Mouse (Mus musculus): ENCODE measurements around the gene Rps15a.

The Rps15a gene

GRCm38 (mm10) chr7:118122235-118122634, 6.2 kb upstream of the Rps15a start:
- DNase-seq (ENCODE audit: low read depth, low spot score) = no peak
- H3K27me3 ChIP-seq (ENCODE audit: control insufficient read depth, insufficient read depth, low read length, poor library complexity, severe bottlenecking) = no peaks in the 10 kb centered on the region
- peaks cover 4% of the 10 kb centered on the region for H3K36me3 ChIP-seq (ENCODE audit: control insufficient read depth, insufficient read depth, low read length, poor library complexity, severe bottlenecking)

- H3K27me3 ChIP-seq (ENCODE audit: control insufficient read depth, insufficient read depth, low read length, poor library complexity, severe bottlenecking) = no peaks in the 10 kb centered on the region
- no peak for DNase-seq (ENCODE audit: low read depth, low spot score)
- peaks cover 2% of the 10 kb centered on the region for H3K36me3 ChIP-seq (ENCODE audit: control insufficient read depth, insufficient read depth, low read length, poor library complexity, severe bottlenecking)
Measured at GRCm38 (mm10) chr7:118120654-118121053, 4.7 kb upstream of the Rps15a start.

GRCm38 (mm10) chr7:118119946-118120345, 4.0 kb upstream of the Rps15a start:
- H3K27me3 ChIP-seq (ENCODE audit: control insufficient read depth, insufficient read depth, low read length, poor library complexity, severe bottlenecking) = no peaks in the 10 kb centered on the region

GRCm38 (mm10) chr7:118119142-118119541, 3.2 kb upstream of the Rps15a start:
- no peak for DNase-seq (ENCODE audit: low read depth, low spot score)
- H3K27me3 ChIP-seq (ENCODE audit: control insufficient read depth, insufficient read depth, low read length, poor library complexity, severe bottlenecking) = no peaks in the 10 kb centered on the region
- peaks cover 2% of the 10 kb centered on the region for H3K36me3 ChIP-seq (ENCODE audit: control insufficient read depth, insufficient read depth, low read length, poor library complexity, severe bottlenecking)

More at GRCm38 (mm10) chr7:118119946-118120345, 4.0 kb upstream of the Rps15a start:
- peak; percentile 83 for DNase-seq (ENCODE audit: low read depth, low spot score)
- H3K36me3 ChIP-seq (ENCODE audit: control insufficient read depth, insufficient read depth, low read length, poor library complexity, severe bottlenecking) = peaks cover 2% of the 10 kb centered on the region

- Histone ChIP-seq H3K36me3 (ENCODE audit: control insufficient read depth, insufficient read depth, low read length, poor library complexity, severe bottlenecking) (peaks cover 4% of the 10 kb centered on the region), H3K27me3 (ENCODE audit: control insufficient read depth, insufficient read depth, low read length, poor library complexity, severe bottlenecking) (no peaks in the 10 kb centered on the region)
- no peak for DNase-seq (ENCODE audit: low read depth, low spot score)
Measured at GRCm38 (mm10) chr7:118118426-118118825, 2.4 kb upstream of the Rps15a start.

DNA sequence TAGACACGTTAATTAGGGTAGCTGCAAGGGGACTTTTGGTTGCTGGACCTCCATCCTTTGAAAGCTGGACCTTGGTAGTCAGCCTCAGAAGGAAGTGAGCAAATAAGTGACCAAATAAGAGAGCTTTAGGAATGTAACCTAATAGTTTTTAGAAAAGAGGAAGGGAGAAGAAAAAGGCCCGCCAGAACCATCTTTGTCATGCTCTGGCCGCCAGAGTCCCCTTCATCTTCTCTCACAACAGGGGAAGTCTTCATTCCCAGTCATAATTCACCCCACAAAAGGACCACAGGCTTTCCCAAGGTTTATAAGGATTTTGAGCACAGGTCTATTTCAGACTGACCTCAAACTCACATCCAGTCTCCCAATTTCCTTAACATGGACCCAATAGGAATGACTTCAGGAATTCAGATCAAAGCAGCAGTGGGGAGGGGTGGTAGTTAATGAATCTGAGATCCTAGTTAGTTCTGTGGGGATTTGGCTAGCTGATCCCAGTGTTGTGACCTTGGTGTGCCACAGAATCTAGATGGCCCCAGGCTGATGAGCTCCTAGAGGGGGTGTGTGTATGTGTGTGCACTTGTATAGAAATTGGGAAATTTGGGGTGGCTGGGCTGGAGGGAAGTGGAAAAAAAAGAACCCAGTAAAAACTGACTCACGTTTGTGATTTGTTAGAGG, 1.7 kb upstream of the Rps15a start:
- peaks cover 3% of the 10 kb centered on the region for H3K36me3 ChIP-seq (ENCODE audit: control insufficient read depth, insufficient read depth, low read length, poor library complexity, severe bottlenecking)
- no peaks in the 10 kb centered on the region for H3K27me3 ChIP-seq (ENCODE audit: control insufficient read depth, insufficient read depth, low read length, poor library complexity, severe bottlenecking)
- DNase-seq (ENCODE audit: low read depth, low spot score) = peak; percentile 27

DNA sequence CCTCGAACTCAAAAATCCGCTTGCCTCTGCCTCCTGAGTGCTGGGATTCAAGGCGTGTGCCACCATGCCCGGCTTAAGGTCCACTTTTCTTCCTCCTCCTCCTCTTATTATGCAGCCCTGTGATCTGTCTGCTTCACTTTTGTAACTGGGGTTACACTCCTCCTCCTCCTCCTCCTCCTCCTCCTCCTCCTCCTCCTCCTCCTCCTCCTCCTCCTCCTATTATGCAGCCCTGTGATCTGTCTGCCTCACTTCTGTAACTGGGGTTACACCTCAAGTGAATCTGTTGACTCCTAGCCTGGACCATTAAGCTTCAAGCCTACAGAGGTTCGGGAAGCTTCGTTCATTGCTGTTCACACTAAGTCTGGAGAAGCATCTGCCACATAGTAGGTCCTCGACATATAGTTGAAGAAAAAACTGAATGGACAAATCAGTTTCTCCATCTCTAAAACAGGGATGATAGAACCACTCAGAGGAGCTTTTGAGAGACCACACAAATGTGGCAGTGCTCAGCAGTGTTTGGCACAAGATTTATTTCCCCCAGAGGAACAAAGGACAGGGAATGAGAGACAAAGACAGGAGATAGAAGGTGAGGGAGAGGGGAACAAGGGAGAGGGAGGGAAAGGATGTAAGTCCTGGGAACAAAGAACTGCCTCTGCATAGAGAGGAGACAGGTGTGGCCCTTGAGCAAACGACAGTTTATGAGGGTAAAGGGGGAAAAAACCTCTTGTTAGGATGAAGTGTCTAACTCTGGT, 975 bp upstream of the Rps15a start:
- no peaks in the 10 kb centered on the region for H3K27me3 ChIP-seq (ENCODE audit: control insufficient read depth, insufficient read depth, low read length, poor library complexity, severe bottlenecking)
- peaks cover 2% of the 10 kb centered on the region for H3K36me3 ChIP-seq (ENCODE audit: control insufficient read depth, insufficient read depth, low read length, poor library complexity, severe bottlenecking)
- no peak for DNase-seq (ENCODE audit: low read depth, low spot score)

DNA sequence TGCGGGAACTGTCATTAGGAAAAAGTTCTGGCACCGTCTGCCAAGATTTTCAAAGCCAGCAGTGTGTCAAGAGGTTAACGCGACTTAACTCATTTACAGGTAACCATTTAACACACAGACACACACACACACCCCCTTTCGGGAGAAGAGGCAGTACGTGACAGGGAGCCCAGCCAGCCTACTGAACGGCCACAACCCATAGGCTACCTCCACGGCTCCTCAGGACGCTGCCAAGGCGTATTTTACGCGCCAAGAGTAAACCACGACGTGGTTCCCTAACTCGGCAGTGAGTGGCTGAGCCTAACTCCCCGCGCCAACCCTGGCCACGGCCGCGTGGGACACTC, 483 bp downstream of the Rps15a start:
- no peak for DNase-seq (ENCODE audit: low read depth, low spot score)
- Histone ChIP-seq H3K27me3 (ENCODE audit: control insufficient read depth, insufficient read depth, low read length, poor library complexity, severe bottlenecking) (no peaks in the 10 kb centered on the region), H3K36me3 (ENCODE audit: control insufficient read depth, insufficient read depth, low read length, poor library complexity, severe bottlenecking) (peaks cover 2% of the 10 kb centered on the region)

DNA sequence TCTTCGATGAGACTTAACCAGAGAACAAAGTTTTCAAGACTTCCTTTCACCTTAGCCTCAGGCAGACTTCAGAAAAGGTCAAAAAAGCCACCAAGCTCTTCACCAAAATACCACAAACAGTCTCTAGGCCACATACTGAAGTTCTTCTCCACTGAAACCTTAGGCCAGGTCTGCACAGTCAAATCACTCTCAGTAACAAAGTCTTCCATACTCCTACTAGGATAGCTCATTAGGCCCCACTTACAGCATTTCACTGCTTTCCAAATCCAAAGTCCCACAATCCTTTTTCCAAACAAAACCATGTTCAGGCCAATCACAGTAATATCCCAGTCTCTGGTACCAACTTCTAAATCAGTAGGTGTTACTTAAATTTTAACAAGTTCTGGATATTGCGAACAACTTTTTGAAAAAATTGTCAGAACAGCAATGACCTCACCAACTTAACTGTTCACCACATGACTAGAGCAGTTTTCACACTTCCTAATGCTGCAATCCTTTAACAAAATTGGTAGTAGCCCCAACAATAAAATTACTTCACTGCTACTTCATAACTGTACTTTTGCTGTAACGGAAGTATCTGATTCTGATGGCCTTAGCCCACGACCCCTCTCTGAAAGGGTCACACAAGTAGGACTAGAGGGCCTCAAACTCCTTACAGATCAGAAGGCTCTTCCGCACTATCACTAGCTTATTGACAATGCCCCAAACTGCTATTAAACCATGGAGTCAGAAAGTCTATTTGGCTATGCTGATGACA, 2.3 kb downstream of the Rps15a start:
- H3K27me3 ChIP-seq (ENCODE audit: control insufficient read depth, insufficient read depth, low read length, poor library complexity, severe bottlenecking) = no peaks in the 10 kb centered on the region
- H3K36me3 ChIP-seq (ENCODE audit: control insufficient read depth, insufficient read depth, low read length, poor library complexity, severe bottlenecking) = peaks cover 3% of the 10 kb centered on the region
- DNase-seq (ENCODE audit: low read depth, low spot score) = no peak

GRCm38 (mm10) chr7:118111128-118111527, 4.9 kb downstream of the Rps15a start:
- Histone ChIP-seq H3K27me3 (ENCODE audit: control insufficient read depth, insufficient read depth, low read length, poor library complexity, severe bottlenecking) (no peaks in the 10 kb centered on the region), H3K36me3 (ENCODE audit: control insufficient read depth, insufficient read depth, low read length, poor library complexity, severe bottlenecking) (peaks cover 8% of the 10 kb centered on the region)
- DNase-seq (ENCODE audit: low read depth, low spot score) = no peak

- H3K27me3 ChIP-seq (ENCODE audit: control insufficient read depth, insufficient read depth, low read length, poor library complexity, severe bottlenecking) = no peaks in the 10 kb centered on the region
- no peak for DNase-seq (ENCODE audit: low read depth, low spot score)
- H3K36me3 ChIP-seq (ENCODE audit: control insufficient read depth, insufficient read depth, low read length, poor library complexity, severe bottlenecking) = peaks cover 7% of the 10 kb centered on the region
Measured at GRCm38 (mm10) chr7:118107671-118108070, 8.3 kb downstream of the Rps15a start.

- no peak for DNase-seq (ENCODE audit: low read depth, low spot score)
- no peaks in the 10 kb centered on the region for H3K27me3 ChIP-seq (ENCODE audit: control insufficient read depth, insufficient read depth, low read length, poor library complexity, severe bottlenecking)
- peaks cover 7% of the 10 kb centered on the region for H3K36me3 ChIP-seq (ENCODE audit: control insufficient read depth, insufficient read depth, low read length, poor library complexity, severe bottlenecking)
Measured at GRCm38 (mm10) chr7:118104458-118105052, 11.4 kb downstream of the Rps15a start.

DNA sequence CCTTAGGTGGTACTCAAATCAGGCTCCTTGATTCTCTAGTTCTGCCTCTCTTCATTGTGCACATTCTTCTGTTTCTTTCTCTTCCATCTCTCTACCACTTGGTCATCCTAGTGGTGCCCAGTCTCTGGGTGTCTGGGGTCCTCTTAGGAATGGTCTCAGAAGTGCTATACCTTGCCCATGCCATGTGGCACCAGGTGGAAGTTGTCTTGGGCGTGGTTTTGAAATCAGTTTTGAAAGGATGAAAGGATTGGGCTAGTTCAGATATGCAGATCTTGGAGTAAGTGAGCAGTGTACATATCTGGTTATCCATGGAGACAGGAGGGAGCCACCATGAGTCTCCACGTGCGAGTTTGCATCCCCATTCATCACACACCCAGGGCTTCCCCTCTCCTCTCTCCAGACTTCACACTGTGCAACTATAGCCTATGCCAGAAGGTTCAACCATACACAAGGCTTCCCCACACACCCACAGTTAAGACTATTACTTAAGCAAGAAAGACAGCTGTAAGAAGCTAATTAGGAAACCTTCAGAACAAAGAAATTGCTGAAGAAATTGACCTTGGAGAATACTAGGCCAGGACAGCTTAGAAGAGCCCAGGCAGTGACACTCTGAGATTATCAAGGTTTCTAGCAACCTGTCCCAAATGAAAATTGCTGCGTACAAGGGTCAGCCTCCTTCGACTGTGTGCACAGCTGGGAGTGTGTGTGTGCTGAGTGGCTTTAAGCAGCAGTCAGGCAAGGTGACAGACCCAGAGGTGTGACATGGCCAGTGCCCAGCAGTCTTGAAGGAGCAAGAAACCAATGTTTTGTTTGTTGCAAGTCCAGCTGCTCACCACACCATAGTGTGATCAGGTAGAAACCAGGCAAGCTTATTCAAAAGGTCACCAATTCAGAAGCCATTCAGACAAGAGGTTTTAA, 12.3 kb downstream of the Rps15a start:
- no peak for DNase-seq (ENCODE audit: low read depth, low spot score)
- H3K36me3 ChIP-seq (ENCODE audit: control insufficient read depth, insufficient read depth, low read length, poor library complexity, severe bottlenecking) = peaks cover 6% of the 10 kb centered on the region
- no peaks in the 10 kb centered on the region for H3K27me3 ChIP-seq (ENCODE audit: control insufficient read depth, insufficient read depth, low read length, poor library complexity, severe bottlenecking)
